Mouse (Mus musculus) liver, embryonic 16.5 days (tissue): ENCODE measurements at regions not wholly inside any gene's neighbourhood (a gene's known extent, or its start where the extent isn't known, plus 50 kb on each side); places are given as distances from the start of the nearest gene placed in this dataset.
A peak's percentile ranks its signal among the peaks of the same experiment; 100 is the strongest.
"Not testable (repeated sequence)": the region's sequence is repeated elsewhere in the genome, so short reads cannot be mapped to it uniquely, and the experiment has no call there.

ENCODE experiments used
- ATAC-seq: fragments of 200-750 bp; cut with Nextera tagmentation; 2 replicates; pipeline ENCODE4 v1.8.0; 2017; ENCODE audit warnings: low read depth, mild to moderate bottlenecking, moderate number of reproducible peaks, moderate library complexity
- H3K27ac ChIP-seq: fragments of 300-500 bp; sonication (generic); 2 replicates; pipeline ENCODE4 v1.5.1; 2014; ENCODE audit warnings: mild to moderate bottlenecking, low read length
- H3K27me3 ChIP-seq: fragments of 300-500 bp; sonication (generic); 2 replicates; pipeline ENCODE4 v1.6.1; 2014; ENCODE audit warnings: low read depth, low read length, mixed read lengths; ENCODE audit not compliant: control insufficient read depth, insufficient read depth
- H3K36me3 ChIP-seq: fragments of 300-500 bp; sonication (generic); 2 replicates; pipeline ENCODE4 v1.6.1; 2014; ENCODE audit warnings: mild to moderate bottlenecking; ENCODE audit not compliant: control insufficient read depth, insufficient read depth
- H3K4me1 ChIP-seq: fragments of 300-500 bp; sonication (generic); 2 replicates; pipeline ENCODE4 v1.6.1; 2014; ENCODE audit warnings: low read depth, low read length, mixed read lengths; ENCODE audit not compliant: control insufficient read depth
- H3K4me2 ChIP-seq: fragments of 300-500 bp; sonication (generic); 2 replicates; pipeline ENCODE4 v1.6.1; 2014; ENCODE audit warnings: low read depth, low read length, mixed read lengths
- H3K4me3 ChIP-seq: fragments of 300-500 bp; sonication (generic); 2 replicates; pipeline ENCODE4 v1.5.1; 2014; ENCODE audit warnings: low read depth, mild to moderate bottlenecking, low read length
- H3K9ac ChIP-seq: fragments of 300-500 bp; sonication (generic); 2 replicates; pipeline ENCODE4 v1.6.1; 2014; ENCODE audit warnings: low read depth, low read length
- H3K9me3 ChIP-seq: fragments of 300-500 bp; sonication (generic); replicated peaks from 2 replicates; pipeline ENCODE4 v1.6.1; 2016; ENCODE audit warnings: low read length; ENCODE audit not compliant: control insufficient read depth
- WGBS: fragments of 180-500 bp; shearing (Covaris S2); extraction: QIAGEN DNeasy Blood & Tissue Kit; methylation state at CpG from one replicate; pipeline ENCODE4 v1.1.7; 2014; ENCODE audit not compliant: insufficient replicate concordance; 5-methylcytosine and 5-hydroxymethylcytosine counted together

DNA sequence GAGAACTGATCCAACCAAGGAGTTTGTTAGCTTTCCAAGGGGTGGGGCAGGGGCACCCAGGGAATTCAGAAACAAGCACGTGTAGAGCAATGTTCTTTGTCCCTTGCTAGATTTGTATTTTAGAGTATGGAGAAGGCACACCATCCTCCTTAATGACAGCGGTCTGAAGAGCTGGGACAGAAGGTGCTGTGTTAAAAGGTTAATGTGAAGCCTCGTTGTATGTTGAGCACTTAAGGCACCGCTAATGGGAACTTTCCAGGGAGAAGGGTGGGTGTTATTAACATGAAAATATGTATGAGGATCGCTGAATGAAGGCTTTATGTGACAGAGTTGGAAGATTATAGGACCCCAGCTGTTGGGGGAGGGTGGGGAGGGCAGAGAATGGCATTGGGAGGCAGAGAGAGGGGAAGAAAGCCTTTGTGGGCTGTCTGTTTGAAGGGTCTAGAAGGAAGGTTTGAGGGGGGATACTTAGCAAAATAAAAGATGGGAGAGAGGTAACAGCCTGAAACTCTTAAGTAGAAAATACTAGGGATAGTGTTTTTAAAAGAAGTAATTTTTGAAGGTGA, 105.6 kb upstream of the Map3k1 start:
- Histone ChIP-seq H3K4me2 (no peak overlapping the region), H3K4me3 (no peak overlapping the region), H3K9ac (no peak overlapping the region), H3K27ac (no peak overlapping the region), H3K36me3 (no peaks in the 10 kb centered on the region), H3K9me3 (no peaks in the 10 kb centered on the region), H3K27me3 (no peaks in the 10 kb centered on the region), H3K4me1 (peaks cover 14% of the 10 kb centered on the region)
- WGBS = 68% methylated on average over 5 of the region's 5 CpGs
- no peak for ATAC-seq

DNA sequence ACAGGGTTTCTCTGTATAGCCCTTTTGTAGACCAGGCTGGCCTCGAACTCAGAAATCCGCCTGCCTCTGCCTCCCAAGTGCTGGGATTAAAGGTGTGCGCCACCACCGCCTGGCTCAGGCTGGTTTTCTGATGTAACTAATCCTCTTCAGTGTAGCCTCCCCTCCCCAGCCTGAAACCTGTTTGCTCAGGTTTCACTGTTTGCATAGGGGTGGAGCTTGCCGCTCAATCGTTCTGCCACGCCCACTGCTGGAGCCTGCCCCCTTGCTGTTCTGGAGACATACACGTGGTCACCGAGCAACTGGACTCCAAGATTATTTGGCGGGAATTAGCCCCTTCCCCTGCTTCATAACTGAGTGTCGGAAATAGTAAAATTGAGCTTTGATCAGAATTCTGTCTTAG, 110.6 kb upstream of the Map3k1 start:
- WGBS = 66% methylated on average over 11 of the region's 11 CpGs

DNA sequence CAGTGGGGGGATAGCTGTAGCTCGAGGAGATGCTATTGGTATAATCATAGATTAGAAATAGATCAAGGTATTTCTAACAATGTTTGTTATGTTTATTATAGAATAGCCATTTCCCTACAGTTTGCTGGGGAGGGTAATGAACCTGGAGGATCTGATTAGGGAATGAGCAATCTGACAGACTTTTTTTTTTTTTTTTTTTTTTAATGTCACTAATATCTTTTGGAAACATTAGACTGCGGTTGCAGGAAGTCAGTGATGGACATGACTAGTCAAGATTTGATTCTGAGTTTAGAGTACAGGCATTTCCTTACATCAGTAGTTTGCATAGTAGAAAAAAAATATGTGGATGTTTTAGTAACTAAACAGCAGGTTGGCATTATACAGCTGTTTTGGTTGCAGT, 111.7 kb upstream of the Map3k1 start:
- ATAC-seq = no peak
- Histone ChIP-seq H3K4me2 (no peak overlapping the region), H3K27me3 (no peaks in the 10 kb centered on the region), H3K4me3 (no peak overlapping the region), H3K9ac (no peak overlapping the region), H3K36me3 (no peaks in the 10 kb centered on the region), H3K4me1 (peaks cover 12% of the 10 kb centered on the region), H3K9me3 (no peaks in the 10 kb centered on the region), H3K27ac (no peak overlapping the region)
- 74% methylated on average over 2 of the region's 2 CpGs for WGBS

More for the DNA sequence above, 110.6 kb upstream of the Map3k1 start:
- peak; percentile 33; the same call in 1 of the 2 replicates for ATAC-seq
- not testable (repeated sequence) for H3K27me3 ChIP-seq, H3K27ac ChIP-seq, H3K4me2 ChIP-seq, H3K9ac ChIP-seq, H3K4me3 ChIP-seq, H3K36me3 ChIP-seq, H3K9me3 ChIP-seq
- H3K4me1 ChIP-seq = peaks cover 12% of the 10 kb centered on the region

DNA sequence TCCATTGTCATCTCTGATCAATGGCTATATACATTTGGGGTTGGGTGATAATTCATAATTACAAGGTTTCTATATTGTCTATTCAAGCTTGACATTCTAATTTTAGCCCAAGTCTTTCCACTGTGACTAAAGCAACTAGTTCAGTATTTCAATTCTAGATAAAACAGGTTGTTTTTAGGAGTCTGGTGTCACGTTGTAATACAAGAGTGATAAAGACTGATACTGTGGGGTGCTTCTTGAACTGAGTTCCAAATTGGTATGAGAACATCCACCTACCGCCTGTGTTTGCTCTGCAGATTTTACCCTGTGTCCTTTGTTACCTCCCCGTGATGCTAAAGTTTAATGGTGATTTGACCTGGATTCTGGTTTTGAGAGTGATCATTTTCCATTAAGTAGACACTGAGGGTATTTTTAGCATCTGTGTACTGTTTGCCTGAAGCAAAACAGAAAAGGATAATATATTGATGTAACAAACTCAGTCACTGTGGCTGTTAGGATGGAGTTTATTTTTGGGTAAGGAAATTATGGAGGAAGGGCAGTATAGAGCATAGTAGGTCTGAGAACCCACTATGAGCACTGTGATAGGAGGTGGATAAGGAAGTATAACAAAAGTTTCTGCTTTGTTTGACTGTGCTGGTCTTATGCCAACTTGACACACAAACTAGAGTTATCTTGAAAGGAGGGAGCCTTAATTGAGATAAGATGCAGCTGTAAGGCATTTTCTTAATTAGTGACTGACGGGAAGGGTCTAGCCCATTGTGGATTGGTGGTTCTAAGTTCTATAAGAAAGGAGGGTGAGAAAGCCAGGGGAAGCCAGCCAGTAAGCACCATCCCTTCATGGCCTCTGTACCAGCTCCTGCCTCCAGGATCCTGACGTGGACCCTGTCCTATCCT, 112.6 kb upstream of the Map3k1 start:
- ATAC-seq = no peak
- WGBS = 65% methylated on average over 5 of the region's 5 CpGs

DNA sequence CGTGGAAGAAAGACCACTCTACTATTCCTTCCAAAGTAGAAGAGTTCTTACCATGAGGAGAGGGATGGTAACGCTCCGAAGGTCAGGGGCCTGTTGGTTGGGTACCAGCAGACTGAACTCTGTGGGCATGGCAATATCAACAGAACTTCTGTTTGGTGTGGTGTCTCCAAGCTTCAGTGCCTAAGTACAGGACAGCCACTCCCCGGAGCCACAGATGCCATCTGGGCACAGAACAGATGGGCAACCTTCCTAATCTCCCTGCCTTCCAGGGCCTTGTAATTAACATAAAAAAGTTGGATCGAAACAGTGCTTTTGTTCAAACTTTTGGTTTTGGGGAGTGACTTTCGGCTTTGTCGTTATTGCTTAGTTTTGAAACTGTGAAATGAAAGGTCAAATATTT, 116.6 kb upstream of the Map3k1 start:
- Histone ChIP-seq H3K27me3 (no peaks in the 10 kb centered on the region), H3K4me1 (peaks cover 32% of the 10 kb centered on the region), H3K27ac (no peak overlapping the region), H3K36me3 (no peaks in the 10 kb centered on the region), H3K4me3 (no peak overlapping the region), H3K9me3 (no peaks in the 10 kb centered on the region), H3K4me2 (no peak overlapping the region), H3K9ac (no peak overlapping the region)
- no peak for ATAC-seq
- 86% methylated on average over 7 of the region's 7 CpGs for WGBS

More for the DNA sequence above, 112.6 kb upstream of the Map3k1 start:
- no peaks in the 10 kb centered on the region for H3K9me3 ChIP-seq
- H3K27me3 ChIP-seq = no peaks in the 10 kb centered on the region
- H3K9ac ChIP-seq = no peak overlapping the region
- peaks cover 12% of the 10 kb centered on the region for H3K4me1 ChIP-seq
- no peak overlapping the region for H3K4me3 ChIP-seq
- H3K4me2 ChIP-seq = no peak overlapping the region
- no peaks in the 10 kb centered on the region for H3K36me3 ChIP-seq
- H3K27ac ChIP-seq = no peak overlapping the region

DNA sequence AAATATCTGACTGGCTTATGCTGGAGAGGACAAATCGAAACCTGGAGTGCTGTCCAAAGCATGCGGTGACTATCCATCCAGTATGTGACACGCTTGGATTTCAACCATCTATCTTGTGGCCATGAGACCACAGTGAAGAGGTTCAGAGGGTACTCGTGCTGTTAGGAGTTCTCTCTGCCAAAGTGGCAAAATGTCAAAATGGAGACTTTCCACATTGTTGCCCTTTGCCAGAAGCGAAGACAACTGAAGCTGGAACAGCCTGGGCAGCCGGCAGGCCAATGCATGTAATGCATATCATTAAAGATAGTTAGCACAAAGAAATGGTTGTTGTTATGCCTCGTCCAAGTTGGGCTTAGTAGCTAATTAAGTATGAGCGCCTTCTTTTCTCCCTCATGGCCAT, 118.0 kb upstream of the Map3k1 start:
- no peak overlapping the region for H3K4me3 ChIP-seq
- H3K36me3 ChIP-seq = no peaks in the 10 kb centered on the region
- no peaks in the 10 kb centered on the region for H3K9me3 ChIP-seq
- WGBS = 84% methylated on average over 8 of the region's 8 CpGs
- no peak overlapping the region for H3K27ac ChIP-seq
- no peak overlapping the region for H3K9ac ChIP-seq
- no peaks in the 10 kb centered on the region for H3K27me3 ChIP-seq
- H3K4me2 ChIP-seq = no peak overlapping the region
- ATAC-seq = no peak
- peaks cover 32% of the 10 kb centered on the region for H3K4me1 ChIP-seq

DNA sequence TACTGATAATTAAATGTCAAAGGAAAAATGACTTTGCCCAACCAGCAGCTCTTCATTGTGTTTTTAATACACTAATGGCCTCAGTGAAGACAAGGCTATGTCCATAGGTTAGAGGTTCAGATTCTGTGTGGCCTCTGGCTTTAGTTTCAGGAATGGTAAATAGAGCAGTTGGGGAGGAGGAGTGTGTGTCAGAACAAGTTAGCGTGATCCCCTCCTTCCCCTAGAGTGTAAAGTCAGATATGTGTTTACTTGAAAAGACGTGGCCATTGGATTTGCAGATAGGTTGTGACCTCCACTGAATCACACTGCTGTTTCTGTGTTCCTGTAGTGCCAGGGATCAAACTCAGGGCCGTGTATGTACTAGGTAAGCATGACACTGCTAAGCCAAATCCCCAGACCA, 118.7 kb upstream of the Map3k1 start:
- 60% methylated on average over 3 of the region's 3 CpGs for WGBS
- ATAC-seq = no peak
- H3K9me3 ChIP-seq = no peaks in the 10 kb centered on the region
- no peak overlapping the region for H3K9ac ChIP-seq
- H3K4me1 ChIP-seq = peaks cover 31% of the 10 kb centered on the region
- H3K4me3 ChIP-seq = no peak overlapping the region
- H3K27me3 ChIP-seq = no peaks in the 10 kb centered on the region
- no peaks in the 10 kb centered on the region for H3K36me3 ChIP-seq
- no peak overlapping the region for H3K27ac ChIP-seq
- H3K4me2 ChIP-seq = no peak overlapping the region

DNA sequence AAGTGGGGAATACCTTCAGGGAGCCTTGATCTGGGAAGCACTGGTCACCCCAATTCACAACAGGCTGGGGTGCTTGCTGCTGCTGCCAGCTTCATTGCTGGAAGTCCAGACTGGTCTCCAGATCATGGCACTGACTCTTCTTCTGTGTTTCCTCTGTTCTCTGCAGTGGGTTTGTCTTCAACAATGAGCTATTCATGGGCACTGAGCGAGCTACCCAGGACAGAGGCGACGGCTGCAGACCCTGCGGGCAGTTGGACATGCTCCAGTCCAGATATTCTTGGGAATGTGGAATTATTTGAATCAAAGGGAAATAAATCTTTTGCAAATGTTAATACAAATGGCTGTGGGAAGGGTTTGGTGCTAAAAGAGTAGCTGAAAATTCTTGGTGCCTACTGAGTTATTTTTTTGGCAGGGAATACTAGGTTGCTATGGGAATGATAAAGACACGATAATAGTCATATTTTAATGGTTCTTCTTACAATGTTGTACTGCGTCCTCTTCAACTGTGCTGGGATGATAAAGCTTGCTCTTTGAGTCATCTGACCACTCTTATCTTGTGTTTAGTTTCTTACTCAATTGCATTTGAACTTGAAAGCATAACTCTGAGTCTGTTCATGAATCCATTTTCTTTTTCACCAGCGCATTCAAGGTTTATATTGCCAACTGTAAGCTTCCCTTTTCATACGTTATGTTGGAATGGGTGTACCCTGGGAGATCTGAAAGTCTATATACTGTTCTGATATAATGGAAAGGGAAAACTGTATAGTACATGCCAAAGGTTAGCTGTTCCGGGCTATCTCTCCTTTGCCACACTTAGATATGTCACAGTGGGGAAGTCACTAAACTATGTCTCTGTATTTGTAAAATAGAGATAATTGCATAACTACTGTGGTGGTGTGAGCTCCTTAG, 120.1 kb upstream of the Map3k1 start:
- peak overlapping the region; percentile 87 for H3K27ac ChIP-seq
- peaks cover 34% of the 10 kb centered on the region for H3K4me1 ChIP-seq
- H3K9me3 ChIP-seq = no peaks in the 10 kb centered on the region
- no peaks in the 10 kb centered on the region for H3K27me3 ChIP-seq
- peak; percentile 88 for ATAC-seq
- no peak overlapping the region for H3K4me3 ChIP-seq
- no peak overlapping the region for H3K9ac ChIP-seq
- H3K36me3 ChIP-seq = no peaks in the 10 kb centered on the region
- 49% methylated on average over 9 of the region's 9 CpGs for WGBS
- peak overlapping the region; percentile 15 for H3K4me2 ChIP-seq
